Comparison of ENCODE assay signal across 10 mouse cellular contexts in genomic region chr11:103774228-103774530, GRCm38 (mm10). TPM values are rescaled to one million over a fixed set of nuclear protein-coding genes. Genes with fewer than 3 reads are reported as not detected.
DNase-seq lines count a peak whose midpoint lies in the region; ATAC-seq lines count a peak whose summit lies in the region.
"Had no signal": no experiment of that assay in that cellular context is flagged by ENCODE, and none has a peak within 500 bp of the region (broad histone marks: within the 10 kb centered on the region; RNA-seq: fewer than 3 reads in every experiment).

No protein-coding gene starts in this region.

- intact Hi-C loops in heart, postnatal 36 days (cut with DNase I) = no loop called here

- WGBS in heart, embryonic 16.5 days = under 1% methylated on average over 19 of the region's 19 CpGs
- under 1% methylated on average over 19 of the region's 19 CpGs for WGBS in embryonic facial prominence, embryonic 10.5 days
- under 1% methylated on average over 19 of the region's 19 CpGs for WGBS in hindbrain, embryonic 14.5 days
- under 1% methylated on average over 19 of the region's 19 CpGs for WGBS in midbrain, embryonic 14.5 days

- peaks cover 85% of the 10 kb centered on the region for H3K27me3 ChIP-seq in heart, embryonic 16.5 days (ENCODE audit: control insufficient read depth, insufficient read depth, low read length)
- H3K27me3 ChIP-seq in embryonic facial prominence, embryonic 10.5 days (replicated peaks; ENCODE audit: low read depth, poor library complexity, severe bottlenecking) = peaks cover 100% of the 10 kb centered on the region
- peaks cover 71% of the 10 kb centered on the region for H3K27me3 ChIP-seq in hindbrain, embryonic 14.5 days (ENCODE audit: control insufficient read depth, insufficient read depth, low read length)
- peaks cover 49% of the 10 kb centered on the region for H3K27me3 ChIP-seq in midbrain, embryonic 14.5 days (ENCODE audit: control insufficient read depth, insufficient read depth, low read length)

- no peaks in the 10 kb centered on the region for H3K36me3 ChIP-seq in heart, embryonic 16.5 days (ENCODE audit: control insufficient read depth, insufficient read depth)
- no peaks in the 10 kb centered on the region for H3K36me3 ChIP-seq in embryonic facial prominence, embryonic 10.5 days (replicated peaks)
- no peaks in the 10 kb centered on the region for H3K36me3 ChIP-seq in hindbrain, embryonic 14.5 days (replicated peaks; ENCODE audit: control insufficient read depth, insufficient read depth)
- H3K36me3 ChIP-seq in midbrain, embryonic 14.5 days (ENCODE audit: control insufficient read depth, insufficient read depth, low read length) = no peaks in the 10 kb centered on the region

- no peak overlapping the region for H3K27ac ChIP-seq in heart, embryonic 16.5 days (ENCODE audit: low read length)
- H3K27ac ChIP-seq in embryonic facial prominence, embryonic 10.5 days (replicated peaks) = peak overlapping the region; percentile 51; the same call in 1 of the 2 replicates
- H3K27ac ChIP-seq in hindbrain, embryonic 14.5 days = no peak overlapping the region
- peak overlapping the region; percentile 53 for H3K27ac ChIP-seq in midbrain, embryonic 14.5 days (replicated peaks; ENCODE audit: low read depth, low read length)

- H3K9me3 ChIP-seq in heart, embryonic 16.5 days (replicated peaks; ENCODE audit: control insufficient read depth, low read length) = no peaks in the 10 kb centered on the region
- no peaks in the 10 kb centered on the region for H3K9me3 ChIP-seq in embryonic facial prominence, embryonic 10.5 days
- H3K9me3 ChIP-seq in hindbrain, embryonic 14.5 days (ENCODE audit: control insufficient read depth, low read length) = no peaks in the 10 kb centered on the region
- H3K9me3 ChIP-seq in midbrain, embryonic 14.5 days (ENCODE audit: control insufficient read depth, low read length) = no peaks in the 10 kb centered on the region

- peak overlapping the region; percentile 51 for H3K4me2 ChIP-seq in heart, embryonic 16.5 days (ENCODE audit: low read depth, low read length)
- H3K4me2 ChIP-seq in hindbrain, embryonic 14.5 days (replicated peaks) = peak overlapping the region; percentile 78
- peak overlapping the region; percentile 84 for H3K4me2 ChIP-seq in midbrain, embryonic 14.5 days (ENCODE audit: low read length)

- H3K9ac ChIP-seq in heart, embryonic 16.5 days (ENCODE audit: low read length) = no peak overlapping the region
- H3K9ac ChIP-seq in hindbrain, embryonic 14.5 days = peak overlapping the region; percentile 57
- peak overlapping the region; percentile 50 for H3K9ac ChIP-seq in midbrain, embryonic 14.5 days (replicated peaks; ENCODE audit: low read length)

- no peak for ATAC-seq in heart, embryonic 16.5 days (replicated peaks; ENCODE audit: extremely low read depth, insufficient read depth, low FRiP score)
- no peak for ATAC-seq in hindbrain, embryonic 14.5 days (ENCODE audit: low FRiP score)
- peak; percentile 28; the same call in 1 of the 2 replicates for ATAC-seq in midbrain, embryonic 14.5 days (ENCODE audit: low FRiP score, low TSS enrichment)

- no peak for DNase-seq in heart, postnatal 36 days
- DNase-seq in embryonic facial prominence, embryonic 10.5 days (ENCODE audit: low spot score) = no peak
- DNase-seq in hindbrain, embryonic 14.5 days (ENCODE audit: low spot score) = no peak
- no peak for DNase-seq in midbrain, embryonic 14.5 days
- DNase-seq in Muller cell, postnatal 12 days (ENCODE audit: inconsistent ontology term) = no peak
- DNase-seq in kidney, adult 11 months = no peak
- no peak for DNase-seq in layer of hippocampus, adult 8-10 months (ENCODE audit: low spot score in 2 of 2)
- DNase-seq: gastrocnemius, postnatal 10 days; lung, postnatal 10 days had no signal

- H3K4me3 ChIP-seq in heart, embryonic 16.5 days (ENCODE audit: low read length) = peak overlapping the region; percentile 36
- H3K4me3 ChIP-seq in embryonic facial prominence, embryonic 10.5 days = peak overlapping the region; percentile 58
- peak overlapping the region; percentile 39 for H3K4me3 ChIP-seq in hindbrain, embryonic 14.5 days (replicated peaks; ENCODE audit: low read length)
- peak overlapping the region; percentile 44 for H3K4me3 ChIP-seq in midbrain, embryonic 14.5 days (replicated peaks; ENCODE audit: low read depth, low read length)

- H3K4me1 ChIP-seq in heart, embryonic 16.5 days (ENCODE audit: control insufficient read depth, insufficient read depth, low read length) = peaks cover 8% of the 10 kb centered on the region
- H3K4me1 ChIP-seq in embryonic facial prominence, embryonic 10.5 days = peaks cover 45% of the 10 kb centered on the region
- H3K4me1 ChIP-seq in hindbrain, embryonic 14.5 days (replicated peaks; ENCODE audit: control insufficient read depth, insufficient read depth, low read length) = peaks cover 35% of the 10 kb centered on the region
- H3K4me1 ChIP-seq in midbrain, embryonic 14.5 days (ENCODE audit: control insufficient read depth, insufficient read depth, low read length) = peaks cover 45% of the 10 kb centered on the region

RNA-seq across cellular contexts. Expression of gene Wnt3, which starts 0.2 kb away (rescaled TPM):
- not detected in 2 replicates for polyA plus RNA-seq in heart, embryonic 16.5 days (2015; fragmentation: Nextera tagmentation; extraction: Ambion mirVana)
- total RNA-seq in heart, postnatal 36 days (2021) = not detected
- 3.7 and 4.3 TPM in 2 replicates for polyA plus RNA-seq in embryonic facial prominence, embryonic 10.5 days (2016; fragmentation: Nextera tagmentation; extraction: Ambion mirVana)
- 9.0 and 9.1 TPM in 2 replicates for polyA plus RNA-seq in hindbrain, embryonic 14.5 days (2014; fragmentation: Nextera tagmentation; extraction: Ambion mirVana)
- 14.5 and 15.0 TPM in 2 replicates for polyA plus RNA-seq in midbrain, embryonic 14.5 days (2014; fragmentation: Nextera tagmentation; extraction: Ambion mirVana)
- 1 to 10 TPM in 2 of 4 experiments, under 1 TPM in 2; 0.93 to 2.0 (median 1.2) TPM for total RNA-seq in layer of hippocampus, adult 8-10 months (2022)

RNA-seq across cellular contexts. Expression of gene Wnt9b, which starts 24.6 kb away (rescaled TPM):
- polyA plus RNA-seq in heart, embryonic 16.5 days (2015; fragmentation: Nextera tagmentation; extraction: Ambion mirVana) = 0.27 and 0.41 TPM in 2 replicates
- total RNA-seq in heart, postnatal 36 days (2021) = 1 to 10 TPM in 1 of 2 experiments, under 1 TPM in 1; 0.83 to 1.0 TPM
- 4.5 and 5.3 TPM in 2 replicates for polyA plus RNA-seq in embryonic facial prominence, embryonic 10.5 days (2016; fragmentation: Nextera tagmentation; extraction: Ambion mirVana)
- polyA plus RNA-seq in hindbrain, embryonic 14.5 days (2014; fragmentation: Nextera tagmentation; extraction: Ambion mirVana) = 0.16 and 0.19 TPM in 2 replicates
- polyA plus RNA-seq in midbrain, embryonic 14.5 days (2014; fragmentation: Nextera tagmentation; extraction: Ambion mirVana) = 0.33 and 0.78 TPM in 2 replicates
- total RNA-seq in layer of hippocampus, adult 8-10 months (2022) = under 1 TPM; 0.16 to 0.33 (median 0.24) TPM

Comparison
In these comparisons a context has a peak if more than half of its experiments do, and no peak if none do; other contexts are left out.
1. H3K27ac ChIP-seq: peak in embryonic facial prominence, embryonic 10.5 days (single experiment) and midbrain, embryonic 14.5 days (single experiment); none in heart, embryonic 16.5 days (single experiment) and hindbrain, embryonic 14.5 days (single experiment).
2. Peak in every context shown above with its lines, with median percentiles within 50 percentile points of each other: H3K4me2 ChIP-seq and H3K4me3 ChIP-seq.